Mouse (Mus musculus): ENCODE data around the gene Asxl1.

The Asxl1 gene

DNA sequence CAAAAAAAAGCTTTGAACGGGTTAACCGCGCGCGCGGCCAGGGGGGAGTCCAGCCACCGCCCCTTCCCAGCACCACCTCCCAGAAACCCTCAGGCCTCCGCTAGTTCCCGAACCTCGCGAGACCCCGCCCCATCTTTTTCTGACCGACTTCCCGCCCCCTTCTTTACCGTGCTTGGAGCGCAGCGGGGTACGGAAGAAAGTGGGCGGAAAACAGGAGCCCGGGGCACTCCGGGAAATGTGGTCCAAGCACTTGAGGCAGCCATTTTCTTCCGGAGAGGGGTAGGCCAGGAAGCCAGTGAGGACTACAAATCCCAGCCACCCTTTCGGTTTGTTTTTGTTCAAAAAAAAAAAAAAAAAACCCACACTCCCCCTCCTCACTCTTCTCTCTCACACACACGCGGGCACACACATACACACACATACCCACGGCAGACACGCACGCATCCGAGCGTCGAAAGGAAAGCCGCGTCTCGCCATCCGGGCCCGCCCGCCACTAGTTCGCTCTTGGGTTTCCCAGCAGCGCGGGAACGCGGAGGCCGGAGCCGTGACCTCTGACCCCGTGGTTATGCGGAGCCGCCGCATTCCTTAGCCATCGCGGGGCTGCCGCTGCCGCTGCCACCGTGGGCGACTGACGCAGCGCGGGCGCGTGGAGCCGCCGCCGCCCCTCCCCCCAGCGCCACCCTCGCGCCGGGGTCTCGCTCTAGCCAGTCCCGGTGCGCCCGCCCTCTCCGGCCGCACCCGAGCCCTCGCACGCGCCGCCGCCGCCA lies at the start of gene Asxl1:
TSS of gene Asxl1 (plus strand) at position 376 of the 767 bp plus-strand sequence.
- in situ Hi-C loops (cut with MboI, MseI) = loop anchor here in 1 of 2 experiments (10.0 kb wide), 2 partner anchors 61 to 111 kb away; no protein-coding TSS in a partner anchor

DNA sequence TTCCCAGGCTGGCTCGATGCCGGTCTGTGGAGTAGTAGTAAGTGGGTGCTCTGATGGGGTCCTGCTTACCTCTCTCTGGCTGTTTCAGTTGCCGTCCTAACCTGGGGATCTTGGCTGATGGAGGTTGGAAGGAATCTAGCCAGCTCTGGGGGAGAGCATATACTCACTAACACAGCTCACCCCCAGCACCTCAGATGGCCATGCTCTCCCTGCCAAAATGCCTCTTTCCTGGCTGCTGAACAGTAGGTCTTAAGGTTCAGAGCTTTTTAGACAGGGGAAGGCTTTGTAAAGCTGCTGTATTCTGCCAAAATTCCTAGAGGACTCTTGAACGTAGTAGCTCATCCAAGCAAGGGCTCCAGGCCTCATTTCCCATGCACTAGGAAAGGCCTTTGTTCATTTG lies 47.9 kb upstream of the Asxl1 start:
- in situ Hi-C loops (cut with MboI, MseI) = loop anchor here in 1 of 2 experiments (25.0 kb wide), 1 partner anchor 1185 kb away; the partner anchor contains the start of gene Srxn1

DNA sequence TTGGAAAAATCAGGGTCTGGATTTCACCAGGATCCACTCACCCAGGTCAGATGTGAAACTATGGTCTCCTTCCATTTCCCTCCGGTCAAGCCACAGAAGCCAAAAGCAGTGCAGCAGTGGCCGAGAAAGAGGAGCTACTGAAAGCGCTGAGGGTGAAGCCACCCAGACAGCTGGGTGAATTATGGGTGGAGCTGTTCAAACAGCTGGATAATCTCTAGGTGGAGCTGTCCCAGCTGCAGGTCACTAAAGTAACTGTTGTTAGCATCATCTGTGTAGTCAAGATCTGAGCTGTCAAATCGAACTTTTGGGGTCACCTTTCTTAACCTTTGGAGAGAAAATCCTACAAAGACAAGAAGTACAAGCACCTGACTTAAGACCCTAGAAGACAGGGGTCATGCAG lies 47.2 kb upstream of the Asxl1 start:
- in situ Hi-C loops (cut with MboI, MseI) = loop anchor here in 1 of 2 experiments (25.0 kb wide), 1 partner anchor 1186 kb away; the partner anchor contains the start of gene Srxn1

DNA sequence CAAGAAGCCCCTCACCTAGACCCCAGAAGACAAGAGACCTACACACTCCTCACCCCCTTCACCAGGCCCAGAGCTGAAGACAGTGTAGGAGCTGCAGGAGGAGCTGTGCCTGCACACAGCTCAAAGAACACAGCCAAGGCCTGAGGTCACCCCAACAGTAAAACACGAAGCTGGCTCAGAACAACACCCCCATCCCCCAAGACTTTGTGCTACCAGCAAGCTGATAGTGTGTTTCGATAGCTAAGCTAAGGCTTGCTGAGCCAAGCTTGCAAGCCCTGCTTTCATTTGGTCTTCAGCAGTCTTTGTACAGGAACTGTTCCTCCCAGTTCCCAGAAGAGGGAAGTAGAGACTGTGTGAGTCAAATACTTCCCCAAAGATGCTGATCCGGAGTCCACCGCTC lies 46.8 kb upstream of the Asxl1 start:
- in situ Hi-C loops (cut with MboI, MseI) = loop anchor here in 1 of 2 experiments (25.0 kb wide), 1 partner anchor 1187 kb away; the partner anchor contains the start of gene Srxn1

DNA sequence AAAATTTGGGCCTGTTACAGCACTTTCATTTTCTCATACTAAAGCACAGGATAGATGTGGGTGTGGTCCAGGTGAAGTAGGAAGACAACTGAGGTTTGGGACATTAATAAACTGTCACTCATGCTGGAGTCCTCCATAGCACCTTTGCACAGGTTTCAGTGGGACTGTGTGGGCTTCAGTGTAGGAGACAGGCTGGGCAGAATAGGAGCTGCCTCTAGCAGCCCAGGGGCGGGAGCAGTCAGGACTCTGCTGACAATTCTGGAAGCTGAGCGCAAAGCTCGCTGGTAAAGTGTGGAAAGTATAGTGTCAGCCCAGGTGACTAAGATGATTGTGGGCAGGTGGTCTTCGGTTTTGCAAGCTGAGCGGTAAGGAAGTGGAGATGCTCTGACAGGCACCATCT lies 44.5 kb upstream of the Asxl1 start:
- in situ Hi-C loops (cut with MboI, MseI) = no loop called here

DNA sequence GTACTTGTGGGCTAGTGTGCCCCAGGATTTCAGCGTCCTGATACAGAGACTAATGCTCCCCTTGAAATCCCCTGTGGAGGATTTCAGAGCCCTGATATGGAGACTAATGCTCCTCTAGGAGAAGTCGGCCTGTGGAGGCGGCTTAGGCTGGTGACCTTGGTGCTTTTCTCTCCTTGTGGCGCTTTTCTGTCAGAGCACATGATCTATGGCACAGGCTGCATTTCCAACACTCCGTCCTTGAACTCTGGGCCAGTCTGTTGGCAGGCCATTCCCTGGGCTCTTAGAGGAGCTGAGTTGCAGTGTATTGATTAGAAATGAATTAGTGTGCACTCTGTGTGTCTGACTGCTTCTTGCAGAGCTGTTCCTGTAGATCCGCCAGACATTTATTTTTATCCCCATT lies 40.4 kb upstream of the Asxl1 start:
- in situ Hi-C loops (cut with MboI, MseI) = no loop called here

DNA sequence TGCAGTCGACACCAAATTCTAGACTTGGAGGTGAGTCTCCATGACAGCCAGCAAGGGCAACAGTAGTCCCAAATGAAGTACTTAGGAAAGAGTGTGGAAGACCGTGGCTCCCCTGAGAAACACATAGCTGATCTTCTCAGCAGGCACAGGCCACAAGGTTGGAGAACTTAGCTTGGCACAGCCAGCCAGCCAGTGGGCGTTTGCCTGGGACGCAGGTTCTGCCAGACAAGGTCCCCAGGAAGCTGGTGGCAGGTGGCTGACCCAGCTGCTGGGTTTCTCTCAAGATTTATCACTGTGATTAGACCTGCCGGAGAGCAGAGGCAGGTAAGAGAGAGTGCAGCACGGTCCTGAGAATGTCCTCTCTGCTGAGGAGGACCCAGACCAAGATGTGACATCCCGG lies 37.0 kb upstream of the Asxl1 start:
- in situ Hi-C loops (cut with MboI, MseI) = no loop called here

DNA sequence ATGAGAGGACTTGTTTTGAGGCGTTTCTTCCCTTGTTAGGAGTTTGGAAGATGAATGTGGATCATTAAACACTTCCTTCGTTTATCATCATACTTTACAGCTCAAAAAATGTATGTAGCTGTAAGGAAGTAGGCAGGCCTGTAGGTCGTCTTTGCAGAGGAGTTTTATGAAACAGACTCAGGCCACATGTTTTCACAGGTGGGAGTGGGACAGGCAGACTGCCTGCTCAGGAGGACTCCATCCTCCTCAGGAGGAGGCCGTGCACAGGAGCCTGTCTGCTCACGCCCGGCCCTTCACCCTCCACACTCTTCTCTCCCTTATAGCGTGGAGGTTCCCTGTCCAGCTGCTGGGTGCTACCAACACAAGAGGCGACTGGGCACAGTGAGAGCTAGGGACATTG lies 36.5 kb upstream of the Asxl1 start:
- in situ Hi-C loops (cut with MboI, MseI) = no loop called here

DNA sequence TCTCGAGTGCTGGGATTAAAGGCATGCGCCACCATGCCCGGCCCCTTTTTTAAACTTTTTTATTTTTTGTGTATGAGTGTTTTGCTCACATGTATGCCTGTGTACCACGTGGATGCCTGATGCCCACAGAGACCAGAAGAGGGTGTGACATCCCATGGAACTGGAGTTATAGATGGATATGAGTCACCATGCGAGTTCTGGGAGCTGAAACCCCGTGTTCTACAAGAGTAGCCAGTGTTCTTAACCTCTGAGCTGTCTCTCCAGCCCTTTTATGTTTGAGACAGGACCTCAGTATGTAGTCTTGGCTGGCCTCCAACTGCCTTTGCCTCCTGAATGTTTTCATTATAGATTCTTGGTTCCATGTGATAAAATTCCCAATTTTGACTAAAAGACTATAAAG lies 35.4 kb upstream of the Asxl1 start:
- in situ Hi-C loops (cut with MboI, MseI) = no loop called here

DNA sequence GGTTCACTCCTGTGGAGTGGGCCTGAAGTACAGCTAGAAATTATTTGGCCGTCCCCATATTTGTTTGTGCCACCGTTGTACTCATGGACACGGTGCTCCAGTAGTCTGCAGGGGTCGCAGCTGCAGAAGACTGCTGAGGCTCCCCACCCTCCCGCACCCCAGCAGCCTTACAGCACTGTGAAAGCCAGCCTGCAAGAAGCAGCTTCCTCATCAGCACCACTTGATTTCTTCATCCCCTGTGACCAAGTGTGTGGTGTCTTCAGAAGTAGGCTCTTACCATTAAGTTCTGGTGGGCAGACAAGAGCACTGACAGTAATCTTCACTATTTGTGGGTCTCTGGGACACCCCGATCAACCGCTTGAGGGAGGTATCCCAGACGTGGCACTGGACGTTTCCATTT lies 32.7 kb upstream of the Asxl1 start:
- in situ Hi-C loops (cut with MboI, MseI) = no loop called here

DNA sequence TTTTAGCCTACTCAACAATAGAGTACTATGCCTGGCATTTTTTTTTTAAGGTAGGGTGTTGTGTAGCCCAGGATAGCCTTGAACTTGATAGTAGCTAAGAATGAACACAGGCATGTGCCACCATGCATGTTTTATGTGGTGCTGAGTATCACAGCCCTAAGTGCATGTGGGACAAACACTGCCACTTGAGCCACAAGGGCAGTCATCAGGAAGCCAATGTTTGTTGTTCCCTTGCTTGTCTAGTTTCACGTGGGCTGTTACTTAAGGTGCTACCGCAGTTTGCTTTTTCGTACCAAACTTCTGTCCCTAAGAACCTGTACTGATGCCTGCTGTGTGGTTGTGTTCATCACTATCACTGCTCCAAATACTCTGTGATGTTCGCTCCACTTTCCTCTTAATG lies 27.2 kb upstream of the Asxl1 start:
- in situ Hi-C loops (cut with MboI, MseI) = no loop called here

DNA sequence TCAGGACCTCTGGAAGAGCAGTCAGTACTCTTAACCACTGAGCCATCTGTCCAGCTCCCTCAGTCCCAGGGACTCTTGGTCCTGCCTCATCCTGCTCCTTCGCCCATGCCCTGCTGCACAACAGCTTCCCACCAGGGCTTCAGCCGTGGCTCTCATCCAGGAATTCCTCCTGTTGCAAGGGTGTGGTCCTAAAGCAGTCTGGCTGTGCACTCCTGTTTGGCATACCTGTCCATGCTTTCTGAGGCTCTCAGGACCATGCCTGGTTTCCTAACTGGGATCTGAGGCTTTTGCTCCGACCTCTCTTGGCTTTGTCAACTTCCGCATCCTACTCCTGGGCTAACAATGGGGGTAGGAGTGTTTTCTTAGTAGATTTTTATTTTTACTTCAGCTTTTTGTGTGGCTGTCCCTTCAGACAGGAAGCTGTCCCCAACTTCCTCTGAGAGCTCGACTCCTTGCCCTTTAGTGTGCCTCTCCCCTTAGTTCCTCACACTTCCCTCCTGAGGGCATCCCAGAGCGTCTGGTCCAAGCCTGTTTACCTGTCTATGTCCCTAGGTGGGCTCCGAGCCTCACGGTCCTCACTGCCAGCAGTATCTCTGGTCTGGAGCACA lies 26.5 kb upstream of the Asxl1 start:
- in situ Hi-C loops (cut with MboI, MseI) = no loop called here

DNA sequence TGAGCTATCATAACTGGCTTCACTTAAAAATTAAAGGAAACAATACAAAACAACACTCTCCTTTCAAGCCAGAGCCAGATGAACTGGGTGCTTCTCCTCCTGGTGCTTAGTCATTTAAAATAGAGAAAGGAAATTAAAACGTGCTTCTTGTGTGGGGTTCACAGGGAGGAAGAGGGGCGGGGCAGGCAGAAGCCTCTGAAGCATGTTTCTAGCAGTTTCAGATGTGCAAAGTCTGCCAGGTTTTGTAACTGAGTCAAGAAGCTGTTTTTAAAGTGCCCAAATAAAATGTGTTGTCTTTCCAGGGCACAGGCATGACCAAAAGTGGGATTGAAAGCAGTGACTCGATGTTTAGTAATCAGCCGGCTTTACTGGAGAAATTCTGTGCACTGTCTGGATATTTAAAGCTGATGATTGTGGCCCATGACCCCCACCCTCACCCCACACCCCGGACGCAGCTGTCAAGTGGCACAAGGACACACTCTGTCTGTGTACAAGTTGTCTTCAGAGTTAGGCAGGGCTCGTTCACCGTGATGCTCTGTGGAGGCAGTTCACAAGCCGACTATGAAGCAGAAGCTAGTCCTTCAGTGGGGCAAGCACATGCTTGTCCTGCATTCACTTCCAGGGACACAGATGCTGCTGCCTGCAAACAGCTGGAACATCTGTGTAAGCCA lies 19.8 kb upstream of the Asxl1 start:
- in situ Hi-C loops (cut with MboI, MseI) = no loop called here

DNA sequence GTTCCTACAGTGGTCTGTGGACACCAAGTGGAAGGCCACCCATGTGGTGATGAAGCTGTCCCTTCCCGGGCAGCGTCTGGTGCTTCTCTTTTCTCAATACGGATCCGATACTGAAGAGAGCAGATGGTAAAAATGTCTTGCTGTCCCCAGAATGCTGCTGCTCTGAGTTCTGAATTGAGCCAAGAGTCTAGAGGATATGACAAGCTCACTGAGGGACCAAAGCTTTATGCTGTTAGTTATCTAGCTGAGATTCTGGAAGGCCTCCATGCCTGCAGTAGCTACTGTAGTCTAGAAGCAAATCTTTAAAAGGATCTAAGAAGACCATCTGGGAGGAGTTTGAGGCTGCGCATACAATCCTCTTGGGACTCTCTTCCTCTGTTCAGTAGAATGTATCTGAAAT lies 13.4 kb upstream of the Asxl1 start:
- in situ Hi-C loops (cut with MboI, MseI) = no loop called here

DNA sequence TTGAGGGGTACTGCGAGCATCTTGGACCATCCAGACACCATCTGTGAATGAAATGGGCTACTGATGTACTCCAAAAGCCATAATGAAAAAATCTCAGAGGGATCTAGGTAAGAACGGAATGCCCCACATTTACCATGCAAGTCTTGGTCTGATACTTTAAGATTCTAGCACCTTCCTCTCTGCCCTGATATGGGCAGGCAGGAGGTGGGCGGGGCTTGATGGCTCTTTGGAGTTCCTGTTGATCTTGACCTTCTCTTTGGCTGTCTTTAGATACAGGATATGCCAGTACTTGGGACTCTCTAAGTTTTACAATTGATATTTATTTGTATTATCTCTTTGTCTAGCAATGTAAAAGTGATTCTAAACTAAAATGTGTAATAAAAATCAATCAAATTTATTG lies 12.6 kb upstream of the Asxl1 start:
- in situ Hi-C loops (cut with MboI, MseI) = no loop called here

DNA sequence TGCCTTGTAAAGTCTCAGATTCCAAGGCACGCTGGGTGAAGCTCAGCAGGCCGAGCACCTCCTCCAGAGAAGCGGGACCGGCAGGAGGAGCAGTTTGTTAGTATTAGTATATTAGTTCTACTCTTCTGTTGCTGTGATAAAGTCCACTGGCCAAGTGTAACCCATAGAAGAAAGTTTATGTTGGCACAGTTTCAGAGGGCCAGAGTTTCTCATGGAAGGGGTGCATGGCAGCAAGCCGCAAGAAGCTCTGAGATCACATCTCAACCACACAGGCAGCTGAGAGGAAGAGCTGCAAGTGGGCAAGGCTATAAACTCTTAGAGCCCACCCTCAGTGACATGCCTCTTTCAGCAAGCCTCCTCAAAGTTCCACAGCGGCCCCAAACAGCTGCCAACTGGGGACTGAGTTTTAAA lies 11.8 kb upstream of the Asxl1 start:
- in situ Hi-C loops (cut with MboI, MseI) = no loop called here

DNA sequence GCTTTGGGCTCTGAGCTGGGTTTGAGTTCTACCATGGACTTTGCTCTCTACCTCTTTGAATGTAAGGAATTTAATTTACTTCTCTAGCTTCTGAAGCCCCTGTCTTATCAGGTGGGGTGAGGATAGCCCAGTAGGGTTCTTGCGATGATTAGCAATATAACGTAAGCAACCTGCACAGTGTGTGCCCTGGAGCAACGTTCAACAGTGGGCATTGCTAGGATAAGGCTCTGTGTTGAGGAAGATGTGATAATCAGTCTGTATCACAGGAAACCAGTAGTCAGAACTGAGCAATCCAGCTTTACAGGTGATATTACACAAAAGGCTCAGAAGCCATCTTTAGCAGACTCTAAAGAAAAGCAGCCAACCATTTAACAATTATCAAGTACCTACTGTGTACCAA lies 11.3 kb upstream of the Asxl1 start:
- in situ Hi-C loops (cut with MboI, MseI) = no loop called here

DNA sequence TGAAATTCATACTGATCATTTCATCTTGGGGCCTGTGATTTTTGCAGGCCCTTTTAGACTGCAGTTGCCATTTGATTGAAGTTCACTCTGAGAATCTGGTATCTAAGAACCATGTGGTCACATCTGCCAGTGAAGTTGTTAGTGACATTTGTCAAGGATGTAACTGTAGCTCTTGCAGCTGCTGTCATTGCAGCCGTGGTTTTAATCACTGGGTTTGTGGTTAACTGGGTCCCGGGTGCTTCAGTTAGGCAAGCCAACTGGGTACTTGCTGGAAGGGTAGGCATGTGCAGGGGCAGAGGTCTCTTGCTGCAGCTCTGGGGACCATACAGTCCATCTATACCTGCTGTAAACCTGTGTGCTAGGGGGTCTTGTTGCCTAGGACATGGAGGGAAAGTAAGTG lies 9.5 kb upstream of the Asxl1 start:
- in situ Hi-C loops (cut with MboI, MseI) = no loop called here

DNA sequence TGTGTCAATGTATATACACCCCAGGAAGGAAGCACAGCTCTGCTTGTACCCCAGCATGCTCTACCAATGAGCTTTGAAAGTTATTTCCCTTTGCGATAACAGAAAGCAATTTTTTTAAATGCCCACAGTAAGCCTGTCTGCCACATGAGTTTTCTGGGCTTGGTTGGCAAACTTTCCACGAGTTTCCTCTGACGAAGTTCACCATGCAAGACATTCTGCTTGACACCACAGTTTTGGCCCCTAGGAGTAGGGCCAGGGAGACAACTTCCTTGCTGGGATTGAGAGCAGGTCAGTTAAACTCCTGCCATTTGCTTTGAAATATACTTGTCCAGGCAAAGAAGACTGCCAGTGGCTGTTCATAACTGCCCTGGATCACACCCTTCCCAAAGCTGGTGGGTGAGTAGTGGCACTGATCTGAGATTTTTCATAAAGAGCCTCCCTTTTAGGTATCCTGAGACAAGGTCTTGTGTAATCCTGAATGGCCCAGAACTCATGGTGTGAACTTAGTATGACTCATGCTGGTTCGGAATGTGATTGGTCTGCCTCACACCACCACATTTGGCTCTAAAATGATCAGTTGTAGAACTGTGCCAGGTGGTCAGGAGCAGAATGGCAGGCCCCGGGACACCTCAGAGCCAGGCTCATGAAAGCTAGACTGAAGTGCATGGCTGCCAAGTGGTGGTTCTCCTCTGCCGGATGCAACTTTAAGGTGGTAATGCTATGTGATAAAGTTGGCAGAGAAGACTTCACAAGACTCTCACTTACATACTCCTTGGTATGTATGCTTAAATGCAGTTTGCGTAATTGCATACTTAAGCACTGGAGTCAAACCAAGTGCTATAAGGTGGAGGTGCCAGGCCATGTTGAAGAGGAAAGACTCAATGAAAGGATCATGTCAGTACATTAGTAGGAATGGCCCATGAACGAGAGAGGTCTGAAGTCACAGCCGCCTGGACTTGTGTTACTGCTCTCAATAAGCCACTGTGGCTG lies 7.0 kb upstream of the Asxl1 start:
- in situ Hi-C loops (cut with MboI, MseI) = no loop called here

DNA sequence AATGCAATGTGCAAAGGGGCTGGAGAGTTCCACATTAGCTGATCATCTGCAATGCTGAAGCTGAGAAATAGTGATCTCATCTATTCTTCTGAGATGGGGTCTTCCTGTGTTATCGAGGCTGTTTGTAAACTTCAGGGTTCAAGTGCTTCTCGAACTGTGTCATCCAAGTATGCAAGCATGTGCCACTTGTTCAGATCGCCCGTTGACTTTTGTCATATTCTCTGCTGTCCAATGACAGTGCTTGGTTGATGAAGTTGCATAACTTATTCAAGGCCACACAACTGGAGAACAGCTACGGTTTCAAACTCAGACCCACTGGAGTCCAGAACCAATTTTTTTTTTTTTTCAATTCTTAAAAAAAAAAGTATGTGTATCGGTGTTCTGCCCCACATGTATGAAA lies 3.5 kb upstream of the Asxl1 start:
- in situ Hi-C loops (cut with MboI, MseI) = loop anchor here (5.0 to 10.0 kb wide), 3 partner anchors 55 to 107 kb away; no protein-coding TSS in a partner anchor

DNA sequence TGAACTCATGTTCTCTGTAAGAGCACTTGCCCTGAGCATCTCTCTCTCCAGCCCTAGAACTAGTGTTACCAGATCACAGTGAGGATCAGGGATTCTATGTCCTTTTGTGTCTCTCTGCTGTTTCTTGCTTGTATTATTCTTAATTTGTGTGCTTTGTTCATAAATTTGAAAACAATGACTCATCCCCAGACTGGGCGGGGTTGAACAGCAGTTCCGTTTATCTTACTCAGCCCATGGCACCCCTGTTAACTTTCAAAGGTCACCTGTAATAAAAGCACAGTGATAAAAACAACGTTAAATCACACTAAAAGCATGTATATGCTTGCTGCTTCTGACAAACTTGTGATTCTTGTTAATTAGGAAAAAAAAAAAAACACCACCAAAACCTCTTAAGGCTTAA lies 3.0 kb upstream of the Asxl1 start:
- in situ Hi-C loops (cut with MboI, MseI) = loop anchor here (5.0 to 10.0 kb wide), 3 partner anchors 55 to 108 kb away; no protein-coding TSS in a partner anchor
